Mouse (Mus musculus): ENCODE measurements around the gene Gm4779. TPM values are rescaled to one million over a fixed set of nuclear protein-coding genes. Genes with fewer than 3 reads are reported as not detected.

Gene Gm4779
- total RNA-seq (2023): not detected

DNA sequence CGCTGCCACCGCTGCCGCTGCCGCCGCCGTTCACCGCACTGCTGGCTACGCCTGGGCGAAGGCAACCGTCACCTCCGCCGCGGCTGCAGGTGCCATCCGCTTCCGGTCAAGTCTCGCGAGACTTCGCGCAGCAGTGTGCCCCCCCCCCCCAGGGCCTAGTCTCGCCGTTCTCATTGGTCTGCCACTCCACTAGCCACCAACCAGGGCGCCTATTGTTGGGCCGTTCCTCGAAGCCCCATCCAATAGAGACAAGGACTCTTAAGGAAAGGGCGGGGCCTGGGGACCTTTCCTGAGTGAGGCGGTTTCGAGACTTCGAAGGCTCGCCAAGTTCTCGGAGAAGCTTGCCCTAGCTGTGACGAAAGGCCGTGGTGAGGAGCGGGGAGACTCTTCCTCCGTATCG lies at the start of gene Gm4779, which contains the start of gene 8030474K03Rik:
Gene Gm4779 (minus strand): TSS at position 82 of the 400 bp plus-strand sequence.
Gene 8030474K03Rik (plus strand): TSS at position 315 of the 400 bp plus-strand sequence.

Other genes with a start within 250 kb of the Gm4779 start
- 201 TPM for gene Ogt, start 154.4 kb downstream of the Gm4779 start, total RNA-seq (2023)
- gene Cxcr3, start 60.2 kb downstream of the Gm4779 start, total RNA-seq (2023): 1.8 TPM
- not detected for gene 8030474K03Rik, start 233 bp upstream of the Gm4779 start, total RNA-seq (2023)
- 0.61 TPM for gene Nhsl2, start 55.0 kb upstream of the Gm4779 start, total RNA-seq (2023)

Data from CD8-positive naive resting alpha-beta T cell, adult 57 days (primary cell).